ENCODE assay signal across 8 mouse cellular contexts in the genomic region with DNA sequence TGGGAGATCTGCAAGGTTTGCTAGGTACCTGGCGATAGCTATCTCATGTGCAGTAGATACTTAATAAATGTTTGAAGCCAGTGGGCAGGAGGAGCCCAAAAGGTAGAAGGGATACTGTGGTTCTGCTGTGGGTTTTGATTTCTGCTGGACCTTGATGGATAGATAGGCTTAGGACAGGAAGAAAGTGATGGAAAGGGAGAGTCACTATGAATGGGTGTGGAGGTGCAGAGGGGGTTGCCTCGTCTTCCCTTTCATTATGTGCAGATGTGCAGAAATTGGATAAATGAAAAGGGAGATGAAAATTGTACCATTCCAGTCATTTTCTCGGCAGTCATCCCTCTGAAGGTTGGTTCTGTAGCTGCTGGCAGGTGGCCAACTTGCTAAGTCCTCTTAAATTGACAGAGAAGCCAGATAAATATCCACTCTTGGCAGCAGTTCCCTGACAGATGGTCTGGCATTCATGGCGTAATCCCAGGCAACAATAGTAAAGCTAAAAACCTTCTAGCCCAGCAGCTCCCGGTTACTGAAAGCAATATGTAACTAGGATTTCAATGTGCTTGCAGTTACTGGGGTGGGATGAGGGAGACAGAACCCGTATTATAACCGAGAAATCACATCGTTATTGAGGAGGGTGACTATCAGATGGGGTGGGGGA.
DNase-seq lines count a peak whose midpoint lies in the region; ATAC-seq lines count a peak whose summit lies in the region.

No protein-coding gene starts in this region.

- no peak overlapping the region for H3K4me3 ChIP-seq in midbrain, embryonic 15.5 days

- H3K9ac ChIP-seq in midbrain, embryonic 15.5 days, result no peak overlapping the region

- peak overlapping the region; percentile 13; the same call in 1 of the 2 replicates for H3K4me2 ChIP-seq in midbrain, embryonic 15.5 days

- no peaks in the 10 kb centered on the region for H3K9me3 ChIP-seq in midbrain, embryonic 15.5 days

- peak overlapping the region; percentile 73 for H3K27ac ChIP-seq in midbrain, embryonic 15.5 days

- no peaks in the 10 kb centered on the region for H3K27me3 ChIP-seq in midbrain, embryonic 15.5 days (replicated peaks)

- DNase-seq in kidney, postnatal 14 days, result peak; percentile 5
- DNase-seq in kidney, adult 9 months, result no peak
- DNase-seq in cerebellum, adult 9-11 months, result peak; percentile 96
- DNase-seq in frontal cortex, postnatal 10 days (ENCODE audit: low spot score in 2 of 2), result peak; percentile 56
- DNase-seq in layer of hippocampus, postnatal 25 days (ENCODE audit: extremely low spot score in 1 of 2, low spot score in 1 of 2), result peak; percentile 65 to 82
- DNase-seq in telencephalon, adult 2 months (ENCODE audit: low read depth, low spot score), result peak; percentile 92
- no peak for DNase-seq in heart, adult 11 months

- ATAC-seq in midbrain, embryonic 15.5 days (replicated peaks), result peak; percentile 90

- no peaks in the 10 kb centered on the region for H3K36me3 ChIP-seq in midbrain, embryonic 15.5 days (replicated peaks)

- peaks cover 14% of the 10 kb centered on the region for H3K4me1 ChIP-seq in midbrain, embryonic 15.5 days

- 15% methylated on average over 8 of the region's 8 CpGs for WGBS in midbrain, embryonic 15.5 days

Comparison
In these comparisons a context has a peak if more than half of its experiments do, and no peak if none do; other contexts are left out.
1. DNase-seq: peak in kidney, postnatal 14 days (single experiment), cerebellum, adult 9-11 months (single experiment), frontal cortex, postnatal 10 days (2 of 2), layer of hippocampus, postnatal 25 days (2 of 2) and telencephalon, adult 2 months (single experiment); none in kidney, adult 9 months (single experiment) and heart, adult 11 months (single experiment).